Mouse (Mus musculus) kidney, embryonic 15.5 days (tissue): ENCODE measurements around the gene Tgfbr2. TPM values are rescaled to one million over a fixed set of nuclear protein-coding genes. Genes with fewer than 3 reads are reported as not detected.
A peak's percentile ranks its signal among the peaks of the same experiment; 100 is the strongest.

Source experiments
- ATAC-seq: fragments of 200-750 bp; cut with Nextera tagmentation; replicated peaks from 2 replicates; pipeline ENCODE4 v1.8.0; 2017; ENCODE audit warnings: moderate TSS enrichment; ENCODE audit not compliant: low FRiP score
- H3K27ac ChIP-seq: fragments of 300-500 bp; sonication (generic); 2 replicates; pipeline ENCODE4 v1.5.1; 2015; ENCODE audit warnings: mild to moderate bottlenecking, inconsistent platforms
- H3K27me3 ChIP-seq: fragments of 300-500 bp; sonication (generic); 2 replicates; pipeline ENCODE4 v1.6.1; 2015; ENCODE audit warnings: inconsistent platforms
- H3K36me3 ChIP-seq: fragments of 300-500 bp; sonication (generic); 2 replicates; pipeline ENCODE4 v1.6.1; 2015; ENCODE audit warnings: inconsistent platforms
- H3K4me1 ChIP-seq: fragments of 300-500 bp; sonication (generic); 2 replicates; pipeline ENCODE4 v1.6.1; 2015; ENCODE audit warnings: inconsistent platforms
- H3K4me2 ChIP-seq: fragments of 300-500 bp; sonication (generic); 2 replicates; pipeline ENCODE4 v1.6.1; 2015; ENCODE audit warnings: moderate library complexity, mild to moderate bottlenecking, inconsistent platforms
- H3K4me3 ChIP-seq: fragments of 300-500 bp; sonication (generic); replicated peaks from 2 replicates; pipeline ENCODE4 v1.5.1; 2015; ENCODE audit warnings: mild to moderate bottlenecking, inconsistent platforms
- H3K9ac ChIP-seq: fragments of 300-500 bp; sonication (generic); 2 replicates; pipeline ENCODE4 v1.6.1; 2015; ENCODE audit warnings: mild to moderate bottlenecking, inconsistent platforms
- H3K9me3 ChIP-seq: fragments of 300-500 bp; sonication (generic); replicated peaks from 2 replicates; pipeline ENCODE4 v1.6.1; 2016; ENCODE audit warnings: inconsistent platforms
- WGBS: fragments of 180-500 bp; shearing (Covaris S2); methylation state at CpG from one replicate; pipeline ENCODE4 v1.1.7; 2015; ENCODE audit warnings: mixed read lengths; 5-methylcytosine and 5-hydroxymethylcytosine counted together
- polyA plus RNA-seq: library from polyadenylated mRNA; unstranded; fragments of >200 nt; fragmentation: Nextera tagmentation; extraction: Ambion mirVana; gene quantifications from 2 replicates; pipeline ENCODE4 v1.2.1, GENCODE M21; 2015

The Tgfbr2 gene
- polyA plus RNA-seq, 1 experiment from 2014 or later, result 31.5 TPM

- Histone ChIP-seq H3K4me3 (no peak overlapping the region), H3K4me2 (no peak overlapping the region), H3K4me1 (peaks cover 66% of the 10 kb centered on the region), H3K9ac (no peak overlapping the region), H3K36me3 (0 out of 2 replicates have a peak, but pooled peaks cover 5% of the 10 kb centered on the region), H3K9me3 (no peaks in the 10 kb centered on the region), H3K27me3 (no peaks in the 10 kb centered on the region), H3K27ac (no peak overlapping the region)
- ATAC-seq, result no peak
- WGBS, result 61% methylated on average over 6 of the region's 6 CpGs
These were observed 6.1 kb downstream of the Tgfbr2 start for GRCm38 (mm10) chr9:116169067-116169466.

- no peak for ATAC-seq
- Histone ChIP-seq H3K27me3 (no peaks in the 10 kb centered on the region), H3K4me3 (no peak overlapping the region), H3K9me3 (no peaks in the 10 kb centered on the region), H3K4me1 (peaks cover 50% of the 10 kb centered on the region), H3K9ac (no peak overlapping the region), H3K27ac (peak overlapping the region; percentile 58; the same call in 1 of the 2 replicates), H3K4me2 (no peak overlapping the region), H3K36me3 (0 out of 2 replicates have a peak, but pooled peaks cover 14% of the 10 kb centered on the region)
- 72% methylated on average over 6 of the region's 6 CpGs for WGBS
These were observed 7.8 kb downstream of the Tgfbr2 start for GRCm38 (mm10) chr9:116167304-116167880.

GRCm38 (mm10) chr9:116166363-116166762 lies 8.8 kb downstream of the Tgfbr2 start:
- Histone ChIP-seq H3K9me3 (no peaks in the 10 kb centered on the region), H3K4me1 (peaks cover 42% of the 10 kb centered on the region), H3K36me3 (0 out of 2 replicates have a peak, but pooled peaks cover 14% of the 10 kb centered on the region), H3K27ac (peak overlapping the region; percentile 58; the same call in 1 of the 2 replicates), H3K4me3 (no peak overlapping the region), H3K27me3 (no peaks in the 10 kb centered on the region), H3K9ac (no peak overlapping the region), H3K4me2 (no peak overlapping the region)
- WGBS, result 74% methylated on average over 6 of the region's 6 CpGs
- no peak for ATAC-seq

- peaks cover 21% of the 10 kb centered on the region for H3K4me1 ChIP-seq
- no peak for ATAC-seq
- 80% methylated on average over 6 of the region's 6 CpGs for WGBS
These were observed 11.3 kb downstream of the Tgfbr2 start for GRCm38 (mm10) chr9:116163883-116164282.

GRCm38 (mm10) chr9:116162866-116163374 lies 12.2 kb downstream of the Tgfbr2 start:
- WGBS, result 95% methylated on average over 7 of the region's 7 CpGs
- Histone ChIP-seq H3K9me3 (no peaks in the 10 kb centered on the region), H3K4me3 (no peak overlapping the region), H3K36me3 (peaks cover 20% of the 10 kb centered on the region; the same call in 1 of the 2 replicates), H3K27me3 (no peaks in the 10 kb centered on the region), H3K4me1 (peaks cover 18% of the 10 kb centered on the region), H3K4me2 (no peak overlapping the region), H3K9ac (no peak overlapping the region), H3K27ac (no peak overlapping the region)
- ATAC-seq, result no peak

More at GRCm38 (mm10) chr9:116163883-116164282, 11.3 kb downstream of the Tgfbr2 start:
- Histone ChIP-seq H3K4me2 (no peak overlapping the region), H3K9ac (no peak overlapping the region), H3K27ac (no peak overlapping the region), H3K9me3 (no peaks in the 10 kb centered on the region), H3K36me3 (0 out of 2 replicates have a peak, but pooled peaks cover 14% of the 10 kb centered on the region), H3K27me3 (no peaks in the 10 kb centered on the region), H3K4me3 (no peak overlapping the region)

- no peak overlapping the region for H3K4me3 ChIP-seq
- ATAC-seq, result no peak
- WGBS, result 81% methylated on average over 7 of the region's 7 CpGs
These were observed 14.3 kb downstream of the Tgfbr2 start for GRCm38 (mm10) chr9:116160860-116161259.

GRCm38 (mm10) chr9:116160067-116160466 lies 15.1 kb downstream of the Tgfbr2 start:
- Histone ChIP-seq H3K4me2 (no peak overlapping the region), H3K4me3 (no peak overlapping the region), H3K9me3 (no peaks in the 10 kb centered on the region), H3K27ac (no peak overlapping the region), H3K9ac (no peak overlapping the region), H3K36me3 (peaks cover 38% of the 10 kb centered on the region), H3K27me3 (no peaks in the 10 kb centered on the region), H3K4me1 (peaks cover 7% of the 10 kb centered on the region)
- ATAC-seq, result no peak
- WGBS, result 89% methylated on average over 3 of the region's 3 CpGs

More at GRCm38 (mm10) chr9:116160860-116161259, 14.3 kb downstream of the Tgfbr2 start:
- H3K36me3 ChIP-seq, result peaks cover 35% of the 10 kb centered on the region
- no peak overlapping the region for H3K4me2 ChIP-seq
- no peaks in the 10 kb centered on the region for H3K9me3 ChIP-seq
- peaks cover 7% of the 10 kb centered on the region for H3K4me1 ChIP-seq
- H3K9ac ChIP-seq, result no peak overlapping the region
- H3K27me3 ChIP-seq, result no peaks in the 10 kb centered on the region
- no peak overlapping the region for H3K27ac ChIP-seq

GRCm38 (mm10) chr9:116156501-116156900 lies 18.7 kb downstream of the Tgfbr2 start:
- peaks cover 47% of the 10 kb centered on the region for H3K36me3 ChIP-seq
- H3K27ac ChIP-seq, result no peak overlapping the region
- no peak overlapping the region for H3K4me3 ChIP-seq
- H3K4me2 ChIP-seq, result no peak overlapping the region
- WGBS, result 76% methylated on average over 5 of the region's 5 CpGs
- no peaks in the 10 kb centered on the region for H3K9me3 ChIP-seq
- peaks cover 12% of the 10 kb centered on the region for H3K4me1 ChIP-seq
- no peak for ATAC-seq
- H3K9ac ChIP-seq, result no peak overlapping the region
- H3K27me3 ChIP-seq, result no peaks in the 10 kb centered on the region

GRCm38 (mm10) chr9:116152878-116153277 lies 22.3 kb downstream of the Tgfbr2 start:
- H3K36me3 ChIP-seq, result peaks cover 40% of the 10 kb centered on the region
- no peaks in the 10 kb centered on the region for H3K27me3 ChIP-seq
- WGBS, result 82% methylated on average over 4 of the region's 4 CpGs
- no peak overlapping the region for H3K27ac ChIP-seq
- H3K9me3 ChIP-seq, result no peaks in the 10 kb centered on the region
- no peak for ATAC-seq
- no peak overlapping the region for H3K9ac ChIP-seq
- H3K4me3 ChIP-seq, result no peak overlapping the region
- H3K4me2 ChIP-seq, result no peak overlapping the region
- peaks cover 38% of the 10 kb centered on the region for H3K4me1 ChIP-seq

- no peaks in the 10 kb centered on the region for H3K27me3 ChIP-seq
- H3K36me3 ChIP-seq, result peaks cover 26% of the 10 kb centered on the region
- no peak overlapping the region for H3K9ac ChIP-seq
- no peak overlapping the region for H3K4me2 ChIP-seq
- WGBS, result 37% methylated on average over 7 of the region's 7 CpGs
- H3K4me1 ChIP-seq, result peaks cover 39% of the 10 kb centered on the region
- peak overlapping the region; percentile 47; the same call in 1 of the 2 replicates for H3K27ac ChIP-seq
- H3K4me3 ChIP-seq, result no peak overlapping the region
- no peaks in the 10 kb centered on the region for H3K9me3 ChIP-seq
- no peak for ATAC-seq
These were observed 24.3 kb downstream of the Tgfbr2 start for GRCm38 (mm10) chr9:116150725-116151396.

- H3K9ac ChIP-seq, result no peak overlapping the region
- H3K9me3 ChIP-seq, result no peaks in the 10 kb centered on the region
- peak; percentile 53; the same call in 1 of the 2 replicates for ATAC-seq
- H3K4me1 ChIP-seq, result peaks cover 53% of the 10 kb centered on the region
- peaks cover 5% of the 10 kb centered on the region; the same call in 1 of the 2 replicates for H3K36me3 ChIP-seq
- no peak overlapping the region for H3K27ac ChIP-seq
- no peak overlapping the region for H3K4me2 ChIP-seq
- H3K4me3 ChIP-seq, result no peak overlapping the region
- 43% methylated on average over 7 of the region's 7 CpGs for WGBS
- H3K27me3 ChIP-seq, result no peaks in the 10 kb centered on the region
These were observed 26.4 kb downstream of the Tgfbr2 start for GRCm38 (mm10) chr9:116148809-116149208.

GRCm38 (mm10) chr9:116146235-116146634 lies 28.9 kb downstream of the Tgfbr2 start:
- WGBS, result 57% methylated on average over 9 of the region's 9 CpGs
- H3K27ac ChIP-seq, result peak overlapping the region; percentile 82

More at GRCm38 (mm10) chr9:116146235-116146634, 28.9 kb downstream of the Tgfbr2 start:
- H3K9me3 ChIP-seq, result no peaks in the 10 kb centered on the region
- H3K9ac ChIP-seq, result no peak overlapping the region
- no peak overlapping the region for H3K4me3 ChIP-seq
- H3K4me2 ChIP-seq, result no peak overlapping the region
- H3K36me3 ChIP-seq, result 0 out of 2 replicates have a peak, but pooled peaks cover 4% of the 10 kb centered on the region
- H3K27me3 ChIP-seq, result no peaks in the 10 kb centered on the region
- ATAC-seq, result no peak
- peaks cover 45% of the 10 kb centered on the region for H3K4me1 ChIP-seq
